Mouse (Mus musculus) urinary bladder, postnatal 25 days (tissue): ENCODE measurements around the gene Urgcp.

Source experiments
- DNase-seq: peaks from one replicate; pipeline ENCODE4 v3.0.0; 2022; ENCODE audit warnings: low spot score

Gene Urgcp

GRCm38 (mm10) chr11:5715179-5715578 lies 47.0 kb downstream of the Urgcp start:
- no peak for DNase-seq

GRCm38 (mm10) chr11:5707530-5708353 lies 54.4 kb downstream of the Urgcp start:
- peak; percentile 92 for DNase-seq

- DNase-seq: peak; percentile 38
Observed at GRCm38 (mm10) chr11:5706874-5707529, 55.2 kb downstream of the Urgcp start.

GRCm38 (mm10) chr11:5705972-5706371 lies 56.2 kb downstream of the Urgcp start:
- no peak for DNase-seq

DNA sequence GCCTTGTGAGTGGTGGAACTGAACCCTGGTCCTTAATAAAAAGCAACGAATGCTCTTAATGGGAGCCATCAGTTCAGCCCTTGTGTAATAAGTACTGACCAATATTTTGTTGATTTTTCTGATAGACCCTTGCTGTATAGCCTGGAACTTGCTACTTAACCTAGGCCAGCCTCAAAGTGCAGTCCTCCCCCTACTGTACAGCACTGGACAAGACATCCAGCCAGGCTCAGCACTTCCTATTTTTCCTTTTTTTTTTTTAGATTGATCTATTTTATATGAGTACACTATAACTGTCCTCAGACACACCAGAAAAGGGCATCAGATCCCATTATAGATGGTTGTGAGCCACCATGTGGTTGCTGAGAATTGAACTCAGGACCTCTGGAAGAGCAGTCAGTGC lies 58.8 kb downstream of the Urgcp start:
- DNase-seq: no peak

DNA sequence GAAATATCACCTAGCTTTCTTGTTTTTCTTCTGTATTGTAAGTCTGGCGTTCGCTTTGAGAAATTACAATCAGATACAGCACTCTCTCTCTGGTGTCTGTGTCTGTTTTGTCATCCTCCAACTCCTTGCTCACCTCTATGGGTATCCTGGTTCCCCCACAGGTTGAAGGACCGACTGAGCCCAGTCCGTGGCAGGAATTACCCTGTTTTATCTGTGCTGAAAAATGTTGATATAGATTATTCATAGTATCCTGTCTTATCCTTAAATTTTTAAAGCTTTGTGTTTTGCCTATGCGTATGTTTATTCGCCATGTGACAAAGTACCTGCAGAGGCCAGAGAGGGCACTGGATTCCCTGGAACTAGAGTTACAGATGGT lies 59.2 kb downstream of the Urgcp start:
- no peak for DNase-seq

DNA sequence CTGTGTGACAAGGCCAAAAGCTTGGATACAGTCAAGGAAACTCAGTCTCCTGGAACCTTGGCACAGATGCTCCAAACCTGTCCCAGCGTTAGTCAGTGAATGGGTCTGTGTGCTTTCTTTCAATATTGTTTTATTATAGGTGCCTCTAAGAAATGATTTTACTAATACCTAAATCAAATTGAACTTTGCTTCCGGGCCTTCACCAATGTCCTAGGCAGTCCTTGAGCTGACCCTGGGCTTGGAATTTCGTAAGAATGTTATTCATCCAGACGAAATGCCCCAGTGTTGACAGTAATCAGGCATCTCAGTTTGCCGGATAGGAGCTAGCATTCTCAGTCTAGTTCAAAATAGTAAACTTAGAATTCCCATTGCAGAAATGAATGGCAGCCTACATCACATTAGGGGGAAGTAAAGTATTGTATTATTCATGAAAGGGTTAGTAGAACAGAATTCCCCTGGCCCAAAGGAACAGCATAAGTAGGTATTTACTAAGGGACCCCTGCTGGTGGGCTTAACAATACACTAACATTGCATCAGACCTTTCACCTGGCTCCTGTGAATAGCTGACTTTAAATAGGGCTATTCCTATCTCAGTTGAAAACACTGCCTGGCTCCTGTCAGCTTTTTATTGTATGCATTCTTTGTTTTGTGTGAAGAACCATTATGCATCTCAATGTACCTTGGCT lies 59.8 kb downstream of the Urgcp start:
- no peak for DNase-seq

- DNase-seq: no peak
Observed at GRCm38 (mm10) chr11:5701821-5702220, 60.4 kb downstream of the Urgcp start.

GRCm38 (mm10) chr11:5701300-5701699 lies 60.9 kb downstream of the Urgcp start:
- DNase-seq: no peak

GRCm38 (mm10) chr11:5700808-5701207 lies 61.4 kb downstream of the Urgcp start:
- no peak for DNase-seq

DNA sequence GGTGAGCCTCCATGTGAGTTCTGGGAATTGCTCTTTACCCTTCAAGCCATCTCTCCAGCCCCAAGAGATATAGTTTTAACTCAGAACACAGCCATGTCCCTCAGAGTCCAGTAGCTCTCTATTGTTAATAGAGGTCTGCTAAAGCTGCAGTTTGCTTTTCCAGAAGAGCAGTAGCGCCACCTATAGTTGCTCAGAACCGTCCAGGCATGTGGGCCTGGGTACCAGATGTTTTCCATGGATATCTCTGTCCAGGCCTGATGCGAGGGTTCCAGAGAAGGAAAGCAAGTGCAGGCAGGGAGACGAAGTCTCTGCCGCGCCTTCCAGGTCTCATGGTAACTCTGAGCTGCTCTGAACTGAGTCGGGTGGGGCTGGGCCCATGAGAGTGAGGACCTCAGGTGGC lies 70.4 kb downstream of the Urgcp start:
- no peak for DNase-seq

- DNase-seq: no peak
Observed at GRCm38 (mm10) chr11:5684283-5684682, 77.9 kb downstream of the Urgcp start.

- no peak for DNase-seq
Observed at GRCm38 (mm10) chr11:5682541-5682940, 79.6 kb downstream of the Urgcp start.
